Mouse (Mus musculus) liver, embryonic 18 days (tissue): ENCODE data around the gene Vmn1r93. TPM values are rescaled to one million over a fixed set of nuclear protein-coding genes. Genes with fewer than 3 reads are reported as not detected.

Source experiments
- polyA plus RNA-seq: library from polyadenylated mRNA; depleted of rRNA; stranded (reverse); fragments of >200 nt; gene quantifications from 2 replicates; pipeline ENCODE4 v1.2.3, GENCODE M21; 2012; rRNA removed

Vmn1r93 gene
- polyA plus RNA-seq: not detected in 2 replicates

DNA sequence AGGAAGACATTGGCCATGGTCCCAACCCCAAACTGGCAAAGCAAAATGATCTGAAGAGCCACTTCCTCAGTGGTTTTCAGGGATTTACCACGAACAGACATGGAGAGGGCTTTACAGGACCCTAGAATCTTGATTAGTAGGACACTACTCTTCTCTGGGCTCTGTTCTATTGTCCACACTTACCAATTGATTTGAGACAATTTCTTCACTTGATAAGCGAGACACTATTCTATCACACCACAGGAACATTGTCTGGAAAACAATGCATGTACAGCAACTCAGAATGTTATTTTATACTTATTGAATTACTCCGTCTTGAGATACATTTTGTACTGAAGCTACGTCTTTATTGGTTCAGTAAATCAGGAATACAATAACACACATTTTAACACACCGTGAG lies at the start of gene Vmn1r93:
Gene Vmn1r93 (minus strand): TSS at position 101 of the 400 bp plus-strand sequence.

DNA sequence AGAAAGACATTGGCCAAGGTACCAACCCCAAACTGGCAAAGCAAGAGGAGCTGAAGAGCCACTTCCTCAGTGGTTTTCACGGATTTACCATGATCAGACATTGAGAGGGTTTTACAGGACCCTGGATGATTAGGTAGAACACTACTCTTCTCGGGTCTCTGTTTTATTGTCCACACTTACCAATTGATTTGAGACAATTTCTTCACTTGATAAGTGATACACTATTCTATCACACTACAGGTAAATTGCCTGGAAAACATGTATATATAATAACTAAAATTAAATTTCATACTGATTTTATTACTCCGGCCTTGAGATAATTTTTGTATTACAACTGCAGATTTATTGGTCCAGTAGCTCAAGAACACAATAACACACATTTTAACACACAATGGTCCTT lies 29.4 kb upstream of the Vmn1r93 start, which contains the start of gene Vmn1r94:
Gene Vmn1r94 (minus strand): TSS at position 101 of the 400 bp plus-strand sequence.

DNA sequence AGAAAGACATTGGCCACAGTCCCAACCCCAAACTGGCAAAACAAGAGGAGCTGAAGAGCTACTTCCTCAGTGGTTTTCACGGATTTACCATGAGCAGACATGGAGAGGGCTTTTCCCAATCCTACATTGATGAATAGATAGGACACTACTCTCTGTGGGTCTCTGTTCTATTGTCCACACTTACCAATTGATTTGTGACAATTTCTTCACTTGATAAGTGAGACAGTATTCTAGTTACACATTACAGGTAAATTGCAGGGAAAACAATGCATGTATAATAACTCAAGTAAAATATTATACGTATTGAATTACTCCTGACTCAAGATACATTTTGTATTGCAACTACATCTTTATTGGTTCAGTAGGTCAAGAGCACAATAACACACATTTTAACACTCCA lies 16.4 kb downstream of the Vmn1r93 start, which contains the start of gene Gm16442:
Gene Gm16442 (minus strand): TSS at position 101 of the 400 bp plus-strand sequence.

DNA sequence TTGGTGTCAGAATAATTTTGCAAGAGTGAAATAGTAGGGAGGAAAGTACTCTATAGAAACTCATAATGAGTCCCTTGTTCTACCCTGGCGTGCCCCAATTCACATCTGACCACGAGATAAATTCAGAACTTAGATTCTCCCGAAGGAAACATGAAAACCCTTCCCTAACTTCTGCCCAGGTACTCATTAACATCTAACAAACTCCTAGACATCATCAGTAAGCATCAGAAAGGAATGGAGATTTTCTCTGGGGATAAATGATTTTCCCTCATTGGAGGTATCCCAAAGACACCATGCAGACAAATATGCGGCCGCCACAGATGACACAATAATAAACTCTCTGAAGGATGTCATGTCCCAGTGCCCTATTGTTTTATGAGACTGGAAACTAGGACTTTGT lies 39.5 kb downstream of the Vmn1r93 start, which contains the start of gene Vmn1r91:
Gene Vmn1r91 (plus strand): TSS at position 301 of the 400 bp plus-strand sequence.

Other genes starting within 250 kb of the Vmn1r93 start
- gene Pvr, start 217.9 kb downstream of the Vmn1r93 start, polyA plus RNA-seq: 5.7 and 6.1 TPM in 2 replicates
- 0.34 and 0.91 TPM in 2 replicates for gene Igsf23, start 188.3 kb downstream of the Vmn1r93 start, polyA plus RNA-seq
- 0.02 TPM in 1 of 2 replicates, not detected in the other for gene Ceacam20, start 173.7 kb downstream of the Vmn1r93 start, polyA plus RNA-seq
- not detected in 2 replicates for gene Nlrp9b, start 147.6 kb downstream of the Vmn1r93 start, polyA plus RNA-seq
- gene Vmn1r91, start 39.4 kb downstream of the Vmn1r93 start, polyA plus RNA-seq: not detected in 2 replicates
- gene Gm16442, start 16.5 kb downstream of the Vmn1r93 start, polyA plus RNA-seq: not detected in 2 replicates
- gene Vmn1r94, start 29.3 kb upstream of the Vmn1r93 start, polyA plus RNA-seq: not detected in 2 replicates
- not detected in 2 replicates for gene Vmn1r95, start 54.6 kb upstream of the Vmn1r93 start, polyA plus RNA-seq
- gene Gm6164, start 66.5 kb upstream of the Vmn1r93 start, polyA plus RNA-seq: not detected in 2 replicates
- gene Gm4498, start 94.7 kb upstream of the Vmn1r93 start, polyA plus RNA-seq: not detected in 2 replicates
- not detected in 2 replicates for gene Gm5890, start 123.7 kb upstream of the Vmn1r93 start, polyA plus RNA-seq
- gene Gm4133, start 195.0 kb upstream of the Vmn1r93 start, polyA plus RNA-seq: not detected in 2 replicates
- gene Gm5728, start 236.3 kb upstream of the Vmn1r93 start, polyA plus RNA-seq: not detected in 2 replicates